Mouse (Mus musculus): ENCODE measurements around the gene Kiz. TPM values are rescaled to one million over a fixed set of nuclear protein-coding genes. Genes with fewer than 3 reads are reported as not detected.

Kiz gene
- total and polyA plus RNA-seq, 2 experiments from 2014 or later = 18.1 to 18.2 TPM

- no peak overlapping the region for H3K4me2 ChIP-seq (ENCODE audit: low read depth)
- no peaks in the 10 kb centered on the region for H3K36me3 ChIP-seq (ENCODE audit: insufficient read depth)
- TF ChIP-seq CTCF (IDR thresholded peaks at IDR 0.05; ENCODE audit: low read depth) = no peak
- DNase-seq (no peak), ATAC-seq (no peak)
- H3K4me3 ChIP-seq (ENCODE audit: low read depth, low read length) = no peak overlapping the region
- H3K9ac ChIP-seq = no peak overlapping the region
- no peak overlapping the region for H3K27ac ChIP-seq (ENCODE audit: low read depth, low read length)
- H3K27me3 ChIP-seq (ENCODE audit: insufficient read depth, low read length) = no peaks in the 10 kb centered on the region
- 85% methylated on average over 4 of the region's 4 CpGs for WGBS
- no peaks in the 10 kb centered on the region for H3K9me3 ChIP-seq (ENCODE audit: low read length)
- H3K4me1 ChIP-seq (ENCODE audit: insufficient read depth) = no peaks in the 10 kb centered on the region
Measured at GRCm38 (mm10) chr2:146925846-146926245, 70.2 kb downstream of the Kiz start.

GRCm38 (mm10) chr2:146948223-146948776 lies 92.6 kb downstream of the Kiz start:
- no peak for DNase-seq
- Histone ChIP-seq H3K36me3 (ENCODE audit: insufficient read depth) (no peaks in the 10 kb centered on the region), H3K27ac (ENCODE audit: low read depth, low read length) (no peak overlapping the region), H3K4me3 (ENCODE audit: low read depth, low read length) (no peak overlapping the region), H3K9me3 (ENCODE audit: low read length) (no peaks in the 10 kb centered on the region), H3K4me1 (ENCODE audit: insufficient read depth) (no peaks in the 10 kb centered on the region), H3K27me3 (ENCODE audit: insufficient read depth, low read length) (no peaks in the 10 kb centered on the region), H3K9ac (no peak overlapping the region), H3K4me2 (ENCODE audit: low read depth) (no peak overlapping the region)
- WGBS = 13% methylated on average over 8 of the region's 8 CpGs
- no peak for TF ChIP-seq CTCF (IDR thresholded peaks at IDR 0.05; ENCODE audit: low read depth)
- no peak for ATAC-seq

GRCm38 (mm10) chr2:146956366-146956765 lies 100.7 kb downstream of the Kiz start:
- TF ChIP-seq CTCF (IDR thresholded peaks at IDR 0.05; ENCODE audit: low read depth) = no peak
- 40% methylated on average over 6 of the region's 6 CpGs for WGBS
- Histone ChIP-seq H3K27me3 (ENCODE audit: insufficient read depth, low read length) (peaks cover 14% of the 10 kb centered on the region), H3K27ac (ENCODE audit: low read depth, low read length) (no peak overlapping the region), H3K4me2 (ENCODE audit: low read depth) (no peak overlapping the region), H3K9me3 (ENCODE audit: low read length) (no peaks in the 10 kb centered on the region), H3K9ac (no peak overlapping the region), H3K4me1 (ENCODE audit: insufficient read depth) (no peaks in the 10 kb centered on the region), H3K36me3 (ENCODE audit: insufficient read depth) (no peaks in the 10 kb centered on the region), H3K4me3 (ENCODE audit: low read depth, low read length) (no peak overlapping the region)
- ATAC-seq = no peak
- no peak for DNase-seq

- Histone ChIP-seq H3K36me3 (ENCODE audit: insufficient read depth) (no peaks in the 10 kb centered on the region), H3K4me1 (ENCODE audit: insufficient read depth) (no peaks in the 10 kb centered on the region), H3K27me3 (ENCODE audit: insufficient read depth, low read length) (peaks cover 14% of the 10 kb centered on the region), H3K9ac (peak overlapping the region; percentile 46), H3K4me2 (ENCODE audit: low read depth) (peak overlapping the region; percentile 61), H3K27ac (ENCODE audit: low read depth, low read length) (peak overlapping the region; percentile 70), H3K9me3 (ENCODE audit: low read length) (no peaks in the 10 kb centered on the region), H3K4me3 (ENCODE audit: low read depth, low read length) (peak overlapping the region; percentile 43)
- ATAC-seq (peak; percentile 91), DNase-seq (peak; percentile 72)
- 4% methylated on average over 11 of the region's 11 CpGs for WGBS
- peak; percentile 25 for TF ChIP-seq CTCF (IDR thresholded peaks at IDR 0.05; ENCODE audit: low read depth)
Measured at GRCm38 (mm10) chr2:146958398-146958911, 102.8 kb downstream of the Kiz start.

- H3K4me3 ChIP-seq (ENCODE audit: low read depth, low read length) = peak overlapping the region; percentile 43
- TF ChIP-seq CTCF (IDR thresholded peaks at IDR 0.05; ENCODE audit: low read depth) = peak; percentile 72
- H3K4me2 ChIP-seq (ENCODE audit: low read depth) = peak overlapping the region; percentile 61
- no peaks in the 10 kb centered on the region for H3K9me3 ChIP-seq (ENCODE audit: low read length)
- ATAC-seq (peak; percentile 75), DNase-seq (peak; percentile 87)
- H3K36me3 ChIP-seq (ENCODE audit: insufficient read depth) = no peaks in the 10 kb centered on the region
- no peaks in the 10 kb centered on the region for H3K4me1 ChIP-seq (ENCODE audit: insufficient read depth)
- H3K27ac ChIP-seq (ENCODE audit: low read depth, low read length) = peak overlapping the region; percentile 70
- WGBS = under 1% methylated on average over 21 of the region's 21 CpGs
- H3K9ac ChIP-seq = peak overlapping the region; percentile 46
- peaks cover 14% of the 10 kb centered on the region for H3K27me3 ChIP-seq (ENCODE audit: insufficient read depth, low read length)
Measured at GRCm38 (mm10) chr2:146958951-146959821, 103.5 kb downstream of the Kiz start.

- Histone ChIP-seq H3K27me3 (ENCODE audit: insufficient read depth, low read length) (no peaks in the 10 kb centered on the region), H3K4me2 (ENCODE audit: low read depth) (no peak overlapping the region), H3K9me3 (ENCODE audit: low read length) (no peaks in the 10 kb centered on the region), H3K9ac (no peak overlapping the region), H3K4me1 (ENCODE audit: insufficient read depth) (no peaks in the 10 kb centered on the region), H3K36me3 (ENCODE audit: insufficient read depth) (0 out of 2 replicates have a peak, but pooled peaks cover 3% of the 10 kb centered on the region), H3K27ac (ENCODE audit: low read depth, low read length) (no peak overlapping the region), H3K4me3 (ENCODE audit: low read depth, low read length) (no peak overlapping the region)
- 82% methylated on average over 3 of the region's 3 CpGs for WGBS
- ATAC-seq (no peak), DNase-seq (no peak)
- no peak for TF ChIP-seq CTCF (IDR thresholded peaks at IDR 0.05; ENCODE audit: low read depth)
Measured at GRCm38 (mm10) chr2:146975024-146975423, 119.4 kb downstream of the Kiz start.
